Mouse (Mus musculus) gastrocnemius, postnatal 36 days (tissue): Measurements from ENCODE around the gene Dtd2. TPM values are rescaled to one million over a fixed set of nuclear protein-coding genes. Genes with fewer than 3 reads are reported as not detected.

ENCODE experiments used
- DNase-seq, 2 experiments: peaks; one replicate each; pipeline ENCODE4 v3.0.0; 2022
- intact Hi-C: fragments of 180-260 bp; cut with DNase I; formaldehyde crosslinking; loops from one replicate; pipeline ENCODE4 v1.15.1; 2025
- total RNA-seq, 2 experiments: library from RNA; stranded (reverse); gene quantifications; 2 replicates each; pipeline ENCODE4 v1.2.3; 2021

The Dtd2 gene
- total RNA-seq, 2 experiments from 2014 or later = 3.6 to 3.9 TPM

DNA sequence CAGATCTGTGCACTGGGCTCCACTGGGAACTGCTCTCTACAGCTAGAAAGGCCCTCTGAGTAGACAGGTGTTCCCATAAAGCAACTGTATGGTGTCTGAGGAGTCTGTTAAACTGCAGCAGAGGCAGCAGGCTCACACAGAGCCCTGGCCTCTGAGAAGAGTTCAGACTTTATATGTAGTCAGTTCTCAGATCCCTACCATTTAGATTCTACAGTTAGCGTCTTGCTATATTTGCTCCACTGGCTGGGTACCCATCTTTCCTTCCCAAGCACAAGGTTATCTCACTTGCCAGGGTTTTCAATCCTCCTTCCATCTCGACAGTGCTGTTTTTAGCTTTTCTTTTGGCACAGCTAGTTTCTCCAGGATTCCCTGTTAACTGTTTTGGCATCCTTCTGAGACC lies 15.7 kb downstream of the Dtd2 start:
- DNase-seq = no peak
- intact Hi-C loops = loop anchor here (10.0 kb wide), 2 partner anchors 46 to 166 kb away; partner anchors contain the start of gene Hectd1

DNA sequence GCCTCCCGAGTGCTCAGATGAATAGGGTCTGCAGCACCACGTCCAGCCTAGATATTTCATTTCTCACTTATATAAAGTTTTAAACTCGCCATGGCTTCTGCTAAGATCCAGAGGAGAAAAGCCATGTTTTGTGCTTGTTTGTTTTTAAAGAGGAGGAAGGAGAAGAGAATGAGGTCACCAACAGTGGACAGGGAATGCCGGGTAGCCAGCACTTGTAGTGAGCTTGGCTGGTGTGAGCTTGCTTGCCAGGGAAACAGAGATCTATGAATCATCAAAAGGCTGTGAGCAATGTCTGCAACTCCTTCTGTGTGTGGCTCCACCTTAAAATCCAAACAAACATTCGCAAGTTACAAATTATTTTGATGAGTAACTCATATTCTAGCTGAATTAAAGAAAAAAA lies 17.8 kb downstream of the Dtd2 start:
- no peak for DNase-seq
- intact Hi-C loops = no loop called here

DNA sequence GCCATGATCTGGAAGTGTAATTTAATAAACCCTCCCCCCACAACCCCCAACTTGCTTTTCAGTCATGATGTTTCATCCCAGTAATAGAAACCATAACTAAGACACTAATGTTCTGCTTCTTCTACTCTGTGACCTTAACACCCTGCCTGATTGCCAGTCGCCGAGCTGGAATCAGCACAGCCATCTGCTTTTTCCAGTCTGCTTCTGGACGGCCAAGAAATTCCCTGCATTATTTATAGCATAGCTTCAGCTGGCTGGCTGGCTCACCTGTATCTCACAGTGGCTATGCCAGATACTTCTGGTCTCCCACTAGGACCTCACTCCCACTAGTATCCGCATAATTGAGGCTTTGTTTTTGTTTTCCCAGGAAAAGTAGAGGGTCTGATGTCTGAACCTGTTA lies 20.5 kb downstream of the Dtd2 start:
- intact Hi-C loops = no loop called here
- peak; percentile 31 for DNase-seq

DNA sequence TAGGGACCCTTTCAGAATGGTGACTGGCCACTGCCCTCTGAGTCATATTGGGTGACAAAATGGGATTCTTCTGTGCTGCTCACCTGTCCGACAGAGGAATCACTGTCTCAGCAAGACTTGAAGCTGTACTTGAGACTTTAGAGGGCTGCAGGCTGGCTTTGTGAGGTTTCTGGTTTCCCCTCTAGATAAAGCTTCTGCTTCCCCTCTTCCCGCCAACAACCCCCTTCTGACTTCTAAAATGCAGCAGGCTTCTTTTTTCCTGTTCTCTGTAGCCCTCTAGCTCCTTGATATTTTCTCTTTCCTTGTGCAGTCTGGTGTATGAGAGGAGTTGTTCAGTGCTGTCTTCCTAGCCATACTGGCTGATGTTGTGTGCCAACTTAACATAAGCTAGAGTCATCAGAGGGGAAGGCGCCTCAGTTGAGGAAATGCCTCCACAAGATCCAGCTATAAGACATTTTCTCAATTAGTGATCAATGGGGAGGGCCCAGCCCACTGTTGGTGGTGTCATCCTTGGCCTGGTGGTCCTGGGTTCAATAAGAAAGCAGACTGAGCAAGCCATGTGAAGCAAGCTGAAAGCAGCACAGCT lies 21.0 kb downstream of the Dtd2 start:
- DNase-seq = no peak
- intact Hi-C loops = no loop called here

DNA sequence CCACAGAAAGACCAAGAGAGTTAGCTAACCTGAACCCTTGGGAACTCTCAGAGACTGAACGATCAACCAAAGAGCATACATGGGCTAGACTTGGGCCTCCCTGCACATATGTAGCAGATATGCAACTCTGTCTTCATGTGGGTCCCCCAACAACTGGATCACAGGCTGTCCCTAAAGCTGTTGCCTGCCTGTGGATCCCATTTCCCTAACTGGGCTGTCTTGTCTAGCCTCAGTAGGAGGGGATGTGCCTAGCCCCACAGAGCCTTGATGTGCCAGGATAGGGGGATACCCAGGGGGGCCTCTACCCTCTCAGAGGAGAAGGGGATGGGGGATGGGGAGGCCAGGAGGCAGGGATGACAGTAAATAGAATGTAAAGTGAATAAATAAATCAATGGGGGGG lies 22.7 kb downstream of the Dtd2 start:
- intact Hi-C loops = no loop called here
- no peak for DNase-seq

DNA sequence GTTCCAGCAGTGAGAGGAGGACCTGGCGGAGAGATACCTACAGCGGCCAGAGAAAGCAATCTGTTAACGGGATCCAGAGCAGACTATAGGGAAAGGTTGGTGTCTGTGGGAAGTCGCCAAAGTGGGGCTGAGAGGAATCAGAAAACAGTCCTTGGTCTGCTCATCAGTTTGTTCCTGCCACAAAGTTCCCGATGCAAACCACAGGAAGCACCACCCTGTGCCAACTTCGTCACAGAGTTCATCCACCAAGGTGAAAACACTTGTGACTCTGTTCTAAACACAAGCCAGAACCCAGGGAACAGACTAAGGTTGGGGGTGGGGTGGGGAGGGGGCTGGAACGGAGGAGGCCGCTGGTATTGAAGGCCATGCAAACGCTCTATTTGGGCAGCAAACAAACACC lies 29.8 kb downstream of the Dtd2 start:
- DNase-seq = no peak
- intact Hi-C loops = no loop called here

DNA sequence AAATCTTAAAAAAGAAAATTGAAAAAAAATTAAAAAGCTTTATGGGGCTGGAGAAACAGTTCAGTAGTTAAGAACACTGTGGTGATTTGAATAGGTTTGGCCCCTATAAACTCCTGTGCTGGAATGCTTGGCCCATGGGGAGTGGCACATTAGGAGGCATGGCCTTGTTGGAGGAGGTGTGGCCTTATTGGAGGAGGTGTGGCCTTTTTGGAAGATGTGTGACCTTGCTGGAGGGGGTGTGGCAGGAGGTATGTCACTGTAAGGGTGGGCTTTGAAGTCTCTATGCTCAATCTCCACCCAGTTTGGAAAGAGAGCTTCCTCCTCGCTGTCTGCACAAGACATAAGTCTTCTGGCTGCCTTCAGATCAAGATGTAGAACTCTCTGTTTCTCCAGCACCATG lies 31.9 kb downstream of the Dtd2 start:
- intact Hi-C loops = no loop called here
- DNase-seq = no peak

DNA sequence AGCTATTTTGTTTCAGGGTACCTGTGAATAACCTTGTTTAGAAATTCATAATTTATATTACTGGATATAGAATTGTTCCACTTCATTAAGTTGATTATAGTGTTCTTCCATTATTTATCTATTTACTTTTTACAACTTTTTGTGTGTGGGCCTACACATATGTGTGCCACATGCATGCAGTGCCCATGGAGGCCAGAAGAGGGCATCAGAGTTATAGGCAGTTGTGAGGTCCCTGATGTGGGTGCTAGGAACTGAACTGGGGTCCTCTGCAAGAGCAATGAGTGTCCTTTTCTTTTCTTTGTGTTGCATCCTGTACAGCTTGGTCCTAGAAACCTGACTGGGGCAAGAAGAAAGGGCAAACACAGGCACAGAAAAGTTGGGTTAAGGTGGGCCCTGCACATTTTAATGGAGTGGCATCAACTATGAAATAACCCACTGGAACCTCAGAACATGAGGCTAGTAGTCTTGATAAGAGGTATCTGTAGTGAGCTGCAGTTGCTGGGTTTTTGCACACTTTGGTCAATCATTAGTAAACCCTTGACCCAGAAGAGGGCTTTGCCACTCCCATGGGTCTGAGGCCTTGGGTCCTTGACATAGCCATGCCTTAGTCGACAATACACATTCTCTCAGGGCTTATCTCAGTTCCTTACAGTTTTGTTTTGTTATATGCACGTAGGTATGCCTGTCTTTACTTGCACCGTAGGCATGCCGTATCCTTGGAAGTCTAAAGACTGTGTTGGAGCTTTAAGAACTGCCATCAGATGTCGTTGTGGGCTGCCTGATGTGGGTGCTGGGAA lies 33.8 kb downstream of the Dtd2 start:
- intact Hi-C loops = no loop called here
- no peak for DNase-seq

DNA sequence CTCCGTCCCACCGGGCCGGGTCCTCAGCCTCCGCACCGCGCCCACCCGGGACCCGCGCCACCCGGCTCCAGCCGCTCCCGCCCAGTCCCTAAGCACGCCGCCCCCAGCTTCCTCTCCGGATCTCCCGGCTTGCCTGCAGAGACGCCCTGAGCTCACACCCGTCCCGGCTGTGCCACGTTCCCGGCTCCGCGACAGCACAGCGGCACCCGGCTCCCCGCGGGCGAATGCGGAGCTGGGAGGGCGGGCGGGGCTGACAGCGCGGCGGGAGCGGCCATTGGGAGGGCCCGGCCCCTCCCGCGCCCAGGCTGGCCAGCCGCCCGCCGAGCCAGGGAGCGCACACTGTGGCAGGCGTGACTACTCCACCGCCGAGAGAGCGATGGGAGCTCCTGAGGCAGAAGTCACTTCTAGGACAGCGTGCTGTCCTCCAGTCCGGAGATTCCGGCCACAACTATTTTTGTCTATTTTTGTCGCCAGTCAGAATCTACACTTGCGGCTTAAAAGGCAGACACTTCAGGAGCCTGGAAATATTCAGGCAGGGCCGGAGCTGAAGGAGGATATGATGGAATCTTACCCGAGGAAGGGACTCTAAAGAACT lies 35.1 kb downstream of the Dtd2 start, which contains the start of gene Heatr5a:
Gene Heatr5a (minus strand): TSS at position 252 of the 595 bp plus-strand sequence.
- peak; percentile 92 to 93 for DNase-seq
- intact Hi-C loops = loop anchor here (2.0 kb wide), 1 partner anchor 30 kb away; no protein-coding TSS in a partner anchor

DNA sequence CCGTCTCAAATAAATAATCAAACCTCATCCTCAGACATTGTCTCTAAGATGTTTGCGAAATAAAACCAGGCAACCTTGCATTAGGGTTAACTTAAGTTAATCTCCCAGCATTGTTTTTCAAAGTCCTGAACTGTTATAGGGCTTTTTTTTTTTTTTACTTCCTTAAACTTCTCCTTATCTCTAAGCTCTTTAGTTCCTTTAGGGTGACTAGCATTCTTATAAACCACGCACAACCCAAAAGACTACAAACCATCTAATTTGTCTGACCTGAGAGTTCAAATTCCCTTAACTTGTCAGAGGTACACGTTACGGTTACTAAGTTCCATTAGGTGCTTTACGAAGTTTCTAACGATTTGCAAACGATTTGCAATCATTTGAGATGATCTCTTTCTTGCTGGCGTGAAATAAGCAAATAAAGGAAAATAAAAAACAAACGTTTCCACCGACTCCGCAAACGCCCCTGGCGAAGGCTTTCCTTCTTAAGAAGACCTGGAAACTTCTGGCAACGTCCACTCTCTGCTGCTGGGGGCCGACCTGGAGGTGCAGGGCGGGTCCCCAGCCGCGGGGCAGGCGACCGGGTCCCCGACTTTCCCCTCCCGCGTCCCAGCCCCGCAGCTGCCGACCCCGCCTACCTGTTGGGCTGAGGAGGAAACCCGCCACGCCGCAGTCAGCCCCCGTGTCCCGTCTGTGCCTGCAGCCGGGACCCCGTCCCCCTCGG lies 35.8 kb downstream of the Dtd2 start:
- intact Hi-C loops = loop anchor here (2.0 kb wide), 1 partner anchor 30 kb away; no protein-coding TSS in a partner anchor
- DNase-seq = no peak

DNA sequence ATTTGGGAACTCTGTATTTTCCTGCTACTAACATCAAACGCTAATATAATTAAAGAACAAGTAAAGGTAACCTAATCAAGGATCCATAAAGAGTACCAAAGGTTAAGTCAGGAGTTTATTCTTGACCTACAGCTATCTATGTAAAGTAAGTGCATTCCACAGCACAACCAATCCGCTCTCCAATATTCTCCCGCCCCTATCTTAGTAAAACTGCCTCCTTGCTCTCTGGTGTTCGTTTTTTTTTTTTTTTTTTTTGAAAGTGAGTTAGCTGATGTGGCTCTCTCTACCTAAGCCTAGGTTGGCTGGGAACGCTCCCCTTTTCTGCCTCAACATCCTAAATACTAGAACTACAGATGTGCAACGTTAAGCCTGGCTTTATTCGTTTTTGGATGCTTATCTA lies 36.4 kb downstream of the Dtd2 start:
- no peak for DNase-seq
- intact Hi-C loops = loop anchor here (2.0 kb wide), 1 partner anchor 31 kb away; no protein-coding TSS in a partner anchor

DNA sequence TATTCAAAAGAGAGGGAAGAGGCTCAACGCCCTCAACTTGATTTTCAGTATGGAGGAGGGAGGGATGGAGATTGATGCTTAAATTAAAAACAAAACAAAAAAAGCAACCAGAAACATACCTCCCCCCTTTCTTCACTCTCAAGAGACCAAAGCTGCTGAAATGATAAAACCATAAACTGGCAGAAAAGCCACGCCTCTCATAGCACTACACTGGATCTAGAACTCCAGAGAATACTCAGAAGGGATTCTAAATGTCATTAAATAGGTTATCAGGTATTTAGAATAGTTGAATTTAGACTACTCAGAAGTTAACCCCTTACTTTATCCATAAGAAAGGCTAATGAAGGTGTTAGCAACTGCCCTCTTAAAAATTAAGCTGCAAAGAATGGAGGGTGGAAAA lies 37.2 kb downstream of the Dtd2 start:
- intact Hi-C loops = no loop called here
- no peak for DNase-seq

DNA sequence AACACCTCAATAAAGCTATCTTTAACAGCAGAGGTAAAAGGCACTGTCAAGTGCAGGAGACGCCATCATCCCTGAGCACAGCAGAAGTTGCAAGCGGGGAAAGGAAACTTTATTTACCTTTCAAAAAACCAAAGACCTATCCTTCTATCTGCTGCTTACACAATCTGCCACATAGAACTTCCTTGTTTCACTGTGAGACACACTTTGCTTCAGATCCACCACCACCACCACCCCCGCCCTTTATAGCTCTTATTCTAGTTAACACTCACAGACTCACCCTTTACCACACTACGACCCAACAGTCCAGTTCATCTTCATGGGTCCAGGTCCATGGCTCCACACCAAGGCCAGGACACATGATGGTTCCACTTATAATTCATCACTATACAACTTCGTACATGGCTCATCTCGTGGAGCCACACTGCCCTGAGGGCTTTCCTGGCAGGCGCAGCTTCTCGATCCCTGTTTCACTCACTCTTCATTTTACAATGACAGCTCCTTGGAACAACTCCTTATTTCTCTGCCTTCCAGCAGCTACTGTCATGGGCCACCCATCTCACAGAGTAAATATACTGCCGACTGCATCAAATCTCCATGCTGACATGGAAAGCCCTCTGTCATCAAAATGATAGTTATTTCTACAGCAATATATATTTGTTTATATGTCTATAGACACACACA lies 38.2 kb downstream of the Dtd2 start:
- intact Hi-C loops = no loop called here

DNA sequence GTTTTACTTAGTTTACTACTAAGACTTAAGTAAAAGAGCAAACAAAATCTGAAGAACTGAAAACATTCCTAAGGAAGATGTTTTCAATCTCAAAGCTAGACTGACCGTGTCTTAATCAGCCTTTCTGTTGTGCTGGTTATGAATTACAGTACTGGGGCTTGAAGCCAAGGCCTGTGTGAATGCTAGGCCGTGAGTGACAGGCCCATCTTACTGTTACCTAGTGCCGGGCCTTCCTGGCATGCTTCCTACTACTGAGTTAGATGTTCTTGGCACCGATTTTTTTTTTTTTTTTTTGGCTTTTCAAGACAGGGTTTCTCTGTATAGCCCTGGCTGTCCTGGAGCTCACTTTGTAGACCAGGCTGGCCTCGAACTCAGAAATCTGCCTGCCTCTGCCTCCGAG lies 48.7 kb downstream of the Dtd2 start:
- intact Hi-C loops = no loop called here
- DNase-seq = no peak

More for the DNA sequence above, 38.2 kb downstream of the Dtd2 start:
- no peak for DNase-seq

DNA sequence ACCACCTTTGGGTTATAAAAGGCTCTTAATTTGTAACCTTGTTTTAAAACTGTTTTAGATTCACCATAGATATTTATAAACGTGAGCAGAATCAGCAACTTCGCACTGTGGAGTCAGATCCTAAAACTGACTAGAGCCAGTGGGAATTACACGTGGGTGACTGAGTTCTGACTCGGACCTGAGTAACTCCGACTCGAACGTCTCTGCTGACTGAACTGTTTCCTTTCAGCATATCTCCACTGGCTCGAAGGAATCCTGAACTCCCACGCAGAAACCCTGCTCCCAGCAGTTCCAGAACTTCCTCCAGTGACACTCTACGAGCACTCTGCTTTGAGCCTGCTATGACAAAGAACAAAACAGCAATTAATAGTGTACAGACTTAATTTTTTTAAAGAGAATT lies 54.0 kb downstream of the Dtd2 start:
- no peak for DNase-seq

DNA sequence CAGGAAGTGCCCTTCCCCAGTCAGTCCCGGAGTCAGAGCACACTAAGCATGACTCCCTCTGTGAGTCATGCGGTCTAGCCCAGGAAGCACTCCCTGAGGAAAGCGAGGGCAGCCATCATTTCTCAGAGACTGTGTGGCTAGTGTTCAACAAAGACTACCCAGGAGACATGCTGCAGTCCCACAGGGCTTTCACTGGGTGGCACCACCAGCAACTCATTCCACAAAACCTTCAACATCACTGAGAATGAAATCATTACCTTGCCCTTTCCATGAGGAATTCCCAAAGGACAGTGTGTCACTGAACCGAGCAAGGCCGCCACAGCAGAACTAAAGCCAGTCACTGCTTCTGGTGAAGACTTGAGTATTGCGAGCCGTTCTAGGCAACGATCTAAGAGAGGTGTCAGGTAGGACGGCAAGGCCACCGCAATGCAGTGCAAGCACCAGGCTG lies 58.8 kb downstream of the Dtd2 start:
- no peak for DNase-seq
- intact Hi-C loops = loop anchor here (10.0 kb wide), 1 partner anchor 47 kb away; no protein-coding TSS in a partner anchor

More for the DNA sequence above, 54.0 kb downstream of the Dtd2 start:
- intact Hi-C loops = no loop called here

DNA sequence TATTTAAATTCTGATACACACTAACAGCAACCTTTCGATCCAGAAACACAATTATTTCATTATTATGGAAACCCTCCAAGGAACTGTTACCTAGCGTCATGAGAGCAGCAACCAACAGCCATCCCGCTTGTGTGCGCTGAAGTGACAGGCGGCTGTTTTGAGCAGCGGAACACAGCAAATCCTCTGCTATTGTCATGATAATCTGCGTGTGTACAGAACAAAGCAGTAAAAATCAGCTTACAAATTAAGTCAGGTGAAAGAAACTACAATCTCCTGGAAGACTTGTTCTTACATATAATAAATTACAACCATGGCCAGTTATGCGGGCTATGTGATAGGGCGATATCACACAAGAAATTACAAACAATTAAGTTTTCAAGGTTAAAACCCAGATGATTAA lies 61.0 kb downstream of the Dtd2 start:
- no peak for DNase-seq
- intact Hi-C loops = loop anchor here (10.0 kb wide), 1 partner anchor 49 kb away; no protein-coding TSS in a partner anchor

DNA sequence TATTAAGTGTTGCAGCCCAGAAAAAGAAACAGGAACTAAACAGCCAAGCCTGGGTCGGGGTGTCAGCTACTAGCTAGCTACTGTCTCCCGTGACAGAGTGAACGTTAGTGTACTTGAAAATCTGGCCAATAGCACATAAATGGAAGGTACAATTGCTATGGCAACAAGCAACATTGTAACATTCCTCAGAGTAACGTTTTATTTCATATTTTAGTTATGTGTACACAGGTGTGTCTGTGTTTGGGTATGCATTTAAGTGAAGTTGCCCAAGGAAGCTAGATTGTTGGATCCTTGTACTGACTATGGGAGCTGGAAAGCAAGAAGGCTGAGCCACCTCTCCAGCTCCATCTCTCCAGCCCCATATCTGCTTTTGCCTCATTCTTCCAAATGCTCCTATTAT lies 66.5 kb downstream of the Dtd2 start:
- intact Hi-C loops = loop anchor here (10.0 kb wide), 1 partner anchor 55 kb away; no protein-coding TSS in a partner anchor
- DNase-seq = no peak
